ENCODE assay signal across 21 mouse cellular contexts in the genomic region with DNA sequence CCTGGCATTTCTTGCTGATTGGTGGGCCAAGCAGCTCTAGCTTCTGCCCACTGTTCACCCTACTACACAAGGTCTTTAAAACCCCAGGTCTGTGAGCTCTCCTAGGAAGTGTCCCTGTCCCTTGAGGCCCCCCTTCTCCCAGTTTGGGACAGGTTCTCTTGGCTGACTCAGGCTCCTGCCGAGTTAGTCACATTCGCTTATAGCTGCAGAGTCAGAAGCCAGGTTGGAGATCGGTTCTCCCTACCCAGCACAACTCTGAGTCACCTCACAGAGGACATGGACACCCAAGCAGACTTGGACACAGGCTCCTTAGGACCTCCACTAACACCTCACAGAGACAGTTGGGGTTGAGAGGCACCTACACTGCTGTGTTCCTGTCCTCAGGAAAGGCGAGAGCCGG. TPM values are rescaled to one million over a fixed set of nuclear protein-coding genes. Genes with fewer than 3 reads are reported as not detected.
"Had no signal": no experiment of that assay in that cellular context is flagged by ENCODE, and none has a peak within 500 bp of the region (broad histone marks: within the 10 kb centered on the region; RNA-seq: fewer than 3 reads in every experiment).

No protein-coding gene starts in this region.

- H3K4me3 ChIP-seq: left cerebral cortex, adult 2 months; liver, embryonic 13.5 days had no signal

- H3K27ac ChIP-seq: left cerebral cortex, adult 2 months; liver, embryonic 13.5 days had no signal

- DNase-seq: kidney, adult 9 months; kidney, postnatal 14 days; kidney, postnatal 4 days; layer of hippocampus, adult 9-11 months; layer of hippocampus, postnatal 36 days; liver, embryonic 13.5 days; lung, adult 2 months; lung, postnatal 14 days; lung, postnatal 4 days; midbrain, embryonic 14.5 days; right cerebral cortex, adult 18-20 months; right cerebral cortex, postnatal 25 days; thymus, adult 18-20 months; thymus, postnatal 36 days had no signal

RNA-seq across cellular contexts. Expression of a gene that starts 2.1 kb away (rescaled TPM):
- total RNA-seq: layer of hippocampus, adult 18-20 months; left cerebral cortex, postnatal 10 days; liver, adult 2 months; megakaryocyte-erythroid progenitor cell, adult 5-6 weeks; midbrain, postnatal 0 days had no signal

RNA-seq across cellular contexts. Expression of a gene that starts 44.0 kb away (rescaled TPM):
- total RNA-seq: megakaryocyte progenitor cell, adult 5-6 weeks; megakaryocyte-erythroid progenitor cell, adult 5-6 weeks had no signal
